Mouse (Mus musculus) adrenal gland, adult 2 months (tissue): ENCODE results near the gene Ccdc14. TPM values are rescaled to one million over a fixed set of nuclear protein-coding genes. Genes with fewer than 3 reads are reported as not detected.

Experiments
- polyA plus RNA-seq: library from polyadenylated mRNA; depleted of rRNA; stranded (reverse); fragments of >200 nt; gene quantifications from 2 replicates; pipeline ENCODE4 v1.2.3, GENCODE M21; 2012; rRNA removed
- total RNA-seq, 2 experiments: library from RNA; stranded (reverse); gene quantifications; 2 replicates each; pipeline ENCODE4 v1.2.3; 2021

Gene Ccdc14
- total and polyA plus RNA-seq, 3 experiments: 0.49 to 3.0 (median 1.4) TPM

Other genes starting within 250 kb of the Ccdc14 start
- 1 to 10 TPM; 5.3 to 9.9 TPM for gene Kalrn, start 117.1 kb upstream of the Ccdc14 start, total RNA-seq
- gene Kalrn, start 117.1 kb upstream of the Ccdc14 start, polyA plus RNA-seq: 1.5 and 1.6 TPM in 2 replicates
- not detected for gene Ropn1, start 40.7 kb upstream of the Ccdc14 start, total RNA-seq
- not detected in 2 replicates for gene Ropn1, start 40.7 kb upstream of the Ccdc14 start, polyA plus RNA-seq
- 10 to 100 TPM; 53.7 to 58.8 TPM for gene Mylk, start 54.6 kb downstream of the Ccdc14 start, total RNA-seq
- gene Mylk, start 54.6 kb downstream of the Ccdc14 start, polyA plus RNA-seq: 20.0 and 21.1 TPM in 2 replicates